Mouse (Mus musculus) E14TG2a.4 (cell line): Measurements from ENCODE around the gene Tubg1.

ENCODE experiments used
- H3K27me3 ChIP-seq: 2 replicates; pipeline ENCODE4 v1.6.1; 2014; ENCODE audit warnings: low read length, control low read depth; ENCODE audit not compliant: insufficient read depth
- H3K36me3 ChIP-seq: 2 replicates; pipeline ENCODE4 v1.6.1; 2014; ENCODE audit warnings: low read length, control low read depth; ENCODE audit not compliant: insufficient read depth
- H3K4me1 ChIP-seq: replicated peaks from 2 replicates; pipeline ENCODE4 v1.6.1; 2014; ENCODE audit warnings: low read depth, low read length, control low read depth
- H3K4me3 ChIP-seq: replicated peaks from 2 replicates; pipeline ENCODE4 v1.5.1; 2014; ENCODE audit warnings: mild to moderate bottlenecking, low read length
- H3K9me3 ChIP-seq: 2 replicates; pipeline ENCODE4 v1.6.1; 2014; ENCODE audit warnings: low read length, control low read depth
- CTCF ChIP-seq: conservative IDR thresholded peaks from 2 replicates; pipeline ENCODE4 v1.5.1; 2014; ENCODE audit warnings: low read length
- NANOG ChIP-seq: IDR thresholded peaks from 2 replicates; pipeline ENCODE4 v1.6.1; 2014; ENCODE audit warnings: borderline replicate concordance, low read length, mixed read lengths
- POU5F1 ChIP-seq: IDR thresholded peaks from 2 replicates; pipeline ENCODE4 v1.6.1; 2014; ENCODE audit warnings: low read length, borderline replicate concordance

Tubg1 gene

GRCm38 (mm10) chr11:101141088-101141487, 21.4 kb downstream of the Tubg1 start:
- Histone ChIP-seq H3K9me3 (no peaks in the 10 kb centered on the region), H3K36me3 (no peaks in the 10 kb centered on the region), H3K27me3 (peaks cover 12% of the 10 kb centered on the region), H3K4me3 (no peak overlapping the region), H3K4me1 (peaks cover 28% of the 10 kb centered on the region)
- TF ChIP-seq POU5F1 = no peak
- no peak for TF ChIP-seq NANOG
- TF ChIP-seq CTCF = no peak

DNA sequence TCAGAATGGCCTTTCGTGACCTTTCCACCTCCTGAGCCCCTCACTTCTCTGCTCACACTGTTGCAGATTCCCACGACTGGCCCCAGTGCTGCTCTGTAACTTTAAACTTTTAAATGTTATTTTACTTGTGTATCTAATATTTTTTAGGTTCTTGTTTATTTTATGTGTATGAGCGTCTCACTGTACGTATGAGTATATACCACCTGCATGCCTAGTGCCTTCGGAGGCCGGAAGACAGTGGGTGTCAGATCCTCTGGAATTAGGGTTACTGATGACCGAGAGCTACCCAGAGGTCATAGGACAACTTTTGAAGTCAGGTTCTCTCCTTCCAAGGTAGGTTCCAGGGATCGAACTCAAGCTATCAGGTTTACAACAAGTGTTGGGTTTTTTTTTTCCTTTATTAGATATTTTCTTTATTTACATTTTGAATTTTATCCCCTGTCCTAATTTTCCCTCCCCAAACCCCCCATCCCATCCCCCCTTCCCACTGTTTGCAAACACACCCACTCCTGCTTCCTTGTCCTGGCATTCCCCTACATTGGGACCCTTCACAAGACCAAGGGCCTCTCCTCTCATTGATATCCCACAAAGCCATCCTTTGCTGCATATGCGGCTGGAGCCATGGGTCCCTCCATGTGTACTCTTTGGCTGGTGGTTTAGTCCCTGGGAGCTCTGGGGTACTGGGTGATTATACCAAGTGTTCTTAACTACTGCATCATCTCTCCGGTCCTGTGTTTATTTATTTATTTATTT, 22.7 kb downstream of the Tubg1 start:
- Histone ChIP-seq H3K9me3 (no peaks in the 10 kb centered on the region), H3K4me3 (no peak overlapping the region), H3K36me3 (no peaks in the 10 kb centered on the region), H3K4me1 (peaks cover 31% of the 10 kb centered on the region), H3K27me3 (peaks cover 12% of the 10 kb centered on the region)
- TF ChIP-seq CTCF (no peak), NANOG (no peak), POU5F1 (no peak)

DNA sequence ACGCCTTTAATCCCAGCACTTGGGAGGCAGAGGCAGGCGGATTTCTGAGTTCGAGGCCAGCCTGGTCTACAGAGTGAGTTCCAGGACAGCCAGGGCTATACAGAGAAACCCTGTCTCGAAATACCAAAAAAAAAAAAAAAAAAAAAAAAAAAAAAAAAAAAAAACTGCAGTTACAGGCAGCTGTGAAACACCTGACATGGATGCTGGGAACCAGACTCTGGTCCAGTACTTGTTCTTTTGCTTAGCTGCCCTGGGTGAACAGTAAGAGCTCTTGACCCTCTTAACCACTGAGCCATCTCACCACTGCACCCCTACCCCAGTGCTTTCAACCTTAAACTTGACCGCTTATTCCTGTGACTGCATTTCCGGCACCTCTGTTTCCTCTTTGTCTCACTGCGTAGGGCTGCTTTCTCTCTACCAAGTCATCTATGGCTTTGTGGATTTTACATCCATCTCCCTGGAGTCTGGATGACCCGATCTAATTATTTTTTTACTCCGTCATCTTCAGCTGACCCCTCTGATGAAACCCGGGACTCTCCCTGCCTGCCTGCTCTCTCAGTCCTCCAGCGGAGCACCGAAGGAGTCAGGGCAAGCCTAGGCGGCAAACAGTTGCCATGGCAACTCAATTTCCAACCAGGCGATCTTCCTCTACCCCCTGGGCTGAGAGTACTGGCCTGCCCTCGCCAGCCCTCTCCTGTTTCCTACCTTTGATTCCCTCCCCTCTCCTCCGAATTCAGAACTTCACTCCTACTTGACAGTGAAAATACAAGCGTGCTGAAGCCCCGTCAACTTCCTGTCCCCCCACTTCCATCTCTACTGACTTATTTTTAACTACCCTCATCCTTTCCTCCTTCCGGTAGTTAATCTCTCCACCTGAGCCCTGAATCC, 23.8 kb downstream of the Tubg1 start:
- Histone ChIP-seq H3K4me3 (peak overlapping the region; percentile 7; the same call in 1 of the 2 replicates), H3K27me3 (peaks cover 12% of the 10 kb centered on the region), H3K9me3 (no peaks in the 10 kb centered on the region), H3K36me3 (no peaks in the 10 kb centered on the region), H3K4me1 (peaks cover 28% of the 10 kb centered on the region)
- no peak for TF ChIP-seq NANOG
- TF ChIP-seq CTCF = no peak
- TF ChIP-seq POU5F1 = no peak

DNA sequence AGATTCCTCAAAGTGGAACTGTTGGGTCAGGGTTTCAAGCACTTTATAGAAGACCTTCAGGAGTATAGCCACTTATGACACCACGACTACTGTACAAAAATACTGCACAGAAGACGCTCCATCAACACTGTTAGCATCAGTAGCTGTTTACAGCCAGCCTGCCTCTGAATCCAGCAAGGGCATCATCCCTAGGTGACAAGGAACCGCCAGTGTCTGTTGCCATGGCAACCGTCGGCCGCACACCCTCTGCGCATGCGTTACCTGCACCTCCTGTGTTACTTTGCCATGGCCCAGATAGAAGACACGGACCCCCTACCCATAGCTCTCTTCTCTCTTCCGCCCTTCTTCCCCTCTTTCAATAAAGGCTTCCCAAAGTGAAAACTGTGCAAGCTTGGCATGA, 26.6 kb downstream of the Tubg1 start:
- no peaks in the 10 kb centered on the region for H3K27me3 ChIP-seq
- no peaks in the 10 kb centered on the region for H3K36me3 ChIP-seq
- H3K4me3 ChIP-seq = no peak overlapping the region
- TF ChIP-seq CTCF (no peak), NANOG (no peak), POU5F1 (no peak)
- peaks cover 31% of the 10 kb centered on the region for H3K4me1 ChIP-seq
- no peaks in the 10 kb centered on the region for H3K9me3 ChIP-seq

DNA sequence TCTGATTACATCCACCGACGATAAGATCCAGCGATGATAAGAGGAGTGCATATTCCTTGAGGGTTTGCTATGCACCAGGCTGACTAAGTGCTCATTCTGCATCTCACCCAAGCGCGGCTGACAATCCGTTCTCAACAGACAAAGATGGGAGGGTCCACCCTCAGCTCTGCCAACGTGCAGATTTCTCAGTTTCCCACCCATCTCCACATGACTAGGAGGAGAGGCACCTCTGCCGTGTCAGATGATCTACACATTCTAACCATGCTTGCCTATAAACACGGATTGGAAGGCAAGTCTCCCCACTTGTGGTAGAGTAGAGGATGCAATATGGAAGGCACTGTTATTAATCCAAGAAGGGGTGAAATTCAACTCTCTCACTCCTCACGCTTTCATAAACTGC, 29.0 kb downstream of the Tubg1 start:
- Histone ChIP-seq H3K27me3 (no peaks in the 10 kb centered on the region), H3K4me1 (peaks cover 21% of the 10 kb centered on the region), H3K4me3 (no peak overlapping the region), H3K36me3 (no peaks in the 10 kb centered on the region), H3K9me3 (no peaks in the 10 kb centered on the region)
- no peak for TF ChIP-seq CTCF
- no peak for TF ChIP-seq NANOG
- no peak for TF ChIP-seq POU5F1

GRCm38 (mm10) chr11:101149178-101150105, 29.7 kb downstream of the Tubg1 start:
- Histone ChIP-seq H3K36me3 (no peaks in the 10 kb centered on the region), H3K27me3 (no peaks in the 10 kb centered on the region), H3K4me1 (peaks cover 18% of the 10 kb centered on the region), H3K9me3 (no peaks in the 10 kb centered on the region), H3K4me3 (no peak overlapping the region)
- no peak for TF ChIP-seq CTCF
- no peak for TF ChIP-seq NANOG
- no peak for TF ChIP-seq POU5F1

DNA sequence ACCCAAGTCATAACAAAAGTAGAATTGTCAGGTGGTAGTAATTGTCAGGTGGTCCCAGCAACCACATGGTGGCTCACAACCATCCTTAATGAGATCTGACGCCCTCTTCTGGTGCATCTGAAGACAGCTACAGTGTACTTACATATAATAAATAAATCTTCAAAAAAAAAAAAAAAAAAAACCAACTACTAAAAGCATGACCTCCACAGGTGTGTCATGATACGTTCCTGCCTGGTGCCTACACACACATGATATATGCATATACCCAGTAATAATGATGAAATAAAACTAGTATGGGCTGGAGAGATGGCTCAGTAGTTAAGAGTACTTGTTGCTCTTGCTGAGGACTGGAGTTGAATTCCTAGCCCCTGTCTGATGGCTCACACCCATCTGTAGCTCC, 31.3 kb downstream of the Tubg1 start:
- peaks cover 9% of the 10 kb centered on the region for H3K27me3 ChIP-seq
- H3K36me3 ChIP-seq = no peaks in the 10 kb centered on the region
- no peaks in the 10 kb centered on the region for H3K9me3 ChIP-seq
- H3K4me3 ChIP-seq = no peak overlapping the region
- TF ChIP-seq CTCF (no peak), NANOG (no peak), POU5F1 (no peak)
- H3K4me1 ChIP-seq = peaks cover 28% of the 10 kb centered on the region

- peaks cover 36% of the 10 kb centered on the region for H3K4me1 ChIP-seq
- peaks cover 21% of the 10 kb centered on the region for H3K27me3 ChIP-seq
- no peaks in the 10 kb centered on the region for H3K36me3 ChIP-seq
- H3K9me3 ChIP-seq = no peaks in the 10 kb centered on the region
- no peak for TF ChIP-seq POU5F1
- no peak for TF ChIP-seq CTCF
- no peak for TF ChIP-seq NANOG
- no peak overlapping the region for H3K4me3 ChIP-seq
Measured at GRCm38 (mm10) chr11:101152825-101153224, 33.1 kb downstream of the Tubg1 start.
